In the genomic region with DNA sequence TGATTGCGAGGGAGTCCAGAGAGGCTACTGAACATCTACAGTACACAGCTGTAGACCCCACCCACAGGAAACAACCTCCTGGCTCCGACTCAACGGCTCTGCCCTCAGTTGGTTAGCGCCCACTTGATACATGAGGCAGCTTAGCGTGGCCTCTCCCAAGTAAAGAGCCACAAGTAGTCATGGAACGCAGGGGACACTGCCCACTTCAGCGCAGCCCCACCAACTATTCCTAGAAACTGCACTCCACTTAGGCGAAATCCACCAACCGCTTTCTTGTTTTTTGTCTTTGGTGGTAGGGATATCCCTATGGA, we compare ENCODE assay signal across 8 mouse cellular contexts. TPM values are rescaled to one million over a fixed set of nuclear protein-coding genes. Genes with fewer than 3 reads are reported as not detected.
A peak's percentile ranks its signal among the peaks of the same experiment; 100 is the strongest.
DNase-seq lines count a peak whose midpoint lies in the region; ATAC-seq and TF ChIP-seq lines count a peak whose summit lies in the region.

No protein-coding gene starts in this region.

- no peak for ATAC-seq in embryonic facial prominence, embryonic 11.5 days (replicated peaks; ENCODE audit: insufficient number of reproducible peaks, low FRiP score, low TSS enrichment, low read depth)
- no peak for ATAC-seq in hindbrain, embryonic 11.5 days (ENCODE audit: low FRiP score)

- H3K9ac ChIP-seq in CH12.LX (ENCODE audit: insufficient read depth, low read depth) = no peak overlapping the region
- no peak overlapping the region for H3K9ac ChIP-seq in embryonic facial prominence, embryonic 11.5 days (replicated peaks; ENCODE audit: low read length)
- no peak overlapping the region; the same call in 1 of the 2 replicates for H3K9ac ChIP-seq in hindbrain, embryonic 11.5 days (ENCODE audit: low read depth, low read length)
- peak overlapping the region; percentile 90 for H3K9ac ChIP-seq in liver, adult 2 months (ENCODE audit: low read depth, low read length)

- H3K27me3 ChIP-seq in CH12.LX (replicated peaks) = peaks cover 10% of the 10 kb centered on the region
- no peaks in the 10 kb centered on the region for H3K27me3 ChIP-seq in embryonic facial prominence, embryonic 11.5 days (ENCODE audit: control insufficient read depth, insufficient read depth, low read length)
- no peaks in the 10 kb centered on the region for H3K27me3 ChIP-seq in hindbrain, embryonic 11.5 days (ENCODE audit: control insufficient read depth, insufficient read depth, low read length)
- H3K27me3 ChIP-seq in liver, adult 2 months (ENCODE audit: control insufficient read depth, insufficient read depth, low read length) = no peaks in the 10 kb centered on the region
- no peaks in the 10 kb centered on the region for H3K27me3 ChIP-seq in myocyte (ENCODE audit: control insufficient read depth, insufficient read depth, insufficient read length)

- H3K4me1 ChIP-seq in CH12.LX (ENCODE audit: control insufficient read depth in 1 of 2, insufficient read depth in 2 of 2) = peaks cover 7 to 51% of the 10 kb centered on the region in 2 experiments
- H3K4me1 ChIP-seq in embryonic facial prominence, embryonic 11.5 days (ENCODE audit: control insufficient read depth, insufficient read depth, low read length) = no peaks in the 10 kb centered on the region
- H3K4me1 ChIP-seq in hindbrain, embryonic 11.5 days (replicated peaks; ENCODE audit: control insufficient read depth, insufficient read depth, low read length) = peaks cover 5% of the 10 kb centered on the region
- peaks cover 16% of the 10 kb centered on the region for H3K4me1 ChIP-seq in liver, adult 2 months (ENCODE audit: control insufficient read depth, insufficient read depth, low read length)

- H3K4me3 ChIP-seq in CH12.LX (replicated peaks in 1 of 3; ENCODE audit: low read depth in 2 of 3, low read length in 2 of 3, poor library complexity in 1 of 3) = peak overlapping the region in 1 of 3 experiments; percentile 75
- H3K4me3 ChIP-seq in embryonic facial prominence, embryonic 11.5 days (ENCODE audit: low read depth, low read length) = peak overlapping the region; percentile 82
- H3K4me3 ChIP-seq in hindbrain, embryonic 11.5 days (ENCODE audit: low read depth, low read length) = peak overlapping the region; percentile 58
- peak overlapping the region; percentile 79 for H3K4me3 ChIP-seq in liver, adult 2 months (ENCODE audit: insufficient read depth, low read depth, low read length)
- H3K4me3 ChIP-seq in myocyte = peak overlapping the region; percentile 89

- dilution Hi-C loops in CH12.LX (cut with MboI; ENCODE audit: extremely low pct_ligation_motif_present, extremely low pct_unique_long_range_greater_than_20kb, low sequenced_read_pairs) = no loop called here

- no peak for DNase-seq in CH12.LX (ENCODE audit: extremely low read depth)
- DNase-seq in embryonic facial prominence, embryonic 11.5 days (ENCODE audit: low spot score) = peak; percentile 26
- peak; percentile 28 for DNase-seq in hindbrain, embryonic 11.5 days (ENCODE audit: low spot score)
- no peak for DNase-seq in liver, adult 2 months (ENCODE audit: extremely low read depth, low read depth, low spot score)
- no peak for DNase-seq in Muller cell, postnatal 12 days (ENCODE audit: inconsistent ontology term)
- no peak for DNase-seq in layer of hippocampus, adult 8-10 months (ENCODE audit: low spot score in 2 of 2)
- no peak for DNase-seq in adrenal gland, adult 2 months

- no peak overlapping the region for H3K27ac ChIP-seq in CH12.LX (ENCODE audit: insufficient read depth, low read depth)
- H3K27ac ChIP-seq in embryonic facial prominence, embryonic 11.5 days (replicated peaks; ENCODE audit: low read depth, low read length) = no peak overlapping the region
- no peak overlapping the region for H3K27ac ChIP-seq in hindbrain, embryonic 11.5 days (ENCODE audit: low read depth, low read length)
- H3K27ac ChIP-seq in liver, adult 2 months (replicated peaks; ENCODE audit: insufficient read depth, low read depth, low read length) = peak overlapping the region; percentile 73

- H3ac ChIP-seq in myocyte (ENCODE audit: control insufficient read depth, insufficient read length) = peak overlapping the region; percentile 12

- H3K4me2 ChIP-seq in CH12.LX (ENCODE audit: insufficient read depth, low read depth, poor library complexity, severe bottlenecking) = peak overlapping the region; percentile 89
- H3K4me2 ChIP-seq in embryonic facial prominence, embryonic 11.5 days (ENCODE audit: low read depth, low read length) = peak overlapping the region; percentile 87
- H3K4me2 ChIP-seq in hindbrain, embryonic 11.5 days (replicated peaks; ENCODE audit: low read depth, low read length) = peak overlapping the region; percentile 80
- peak overlapping the region; percentile 75 for H3K4me2 ChIP-seq in myocyte (ENCODE audit: low read depth)

- TF ChIP-seq EP300 in CH12.LX (IDR thresholded peaks at IDR 0.05; ENCODE audit: low read length) = no peak

- no peak for TF ChIP-seq RAD21 in CH12.LX (IDR thresholded peaks at IDR 0.05; ENCODE audit: low read depth, low read length)

- peaks cover 4% of the 10 kb centered on the region for H3K9me3 ChIP-seq in CH12.LX (replicated peaks; ENCODE audit: low read length)
- no peaks in the 10 kb centered on the region for H3K9me3 ChIP-seq in embryonic facial prominence, embryonic 11.5 days (replicated peaks; ENCODE audit: control insufficient read depth, low read length)
- no peaks in the 10 kb centered on the region for H3K9me3 ChIP-seq in hindbrain, embryonic 11.5 days (ENCODE audit: control insufficient read depth, low read length)

- no peak for TF ChIP-seq CTCF in CH12.LX (conservative IDR thresholded peaks at IDR 0.05 in 1 of 2, IDR thresholded peaks at IDR 0.05 in 1 of 2; ENCODE audit: low read depth in 2 of 2, low read length in 2 of 2)
- no peak for TF ChIP-seq CTCF in liver, adult 2 months (IDR thresholded peaks at IDR 0.05; ENCODE audit: low read depth, low read length)

- H3K36me3 ChIP-seq in CH12.LX (replicated peaks in 1 of 2; ENCODE audit: control insufficient read depth in 1 of 2, insufficient read depth in 1 of 2, low read length in 1 of 2) = peaks cover 0 to 8% of the 10 kb centered on the region in 2 experiments
- H3K36me3 ChIP-seq in embryonic facial prominence, embryonic 11.5 days (replicated peaks; ENCODE audit: control insufficient read depth, insufficient read depth, low read depth, low read length) = no peaks in the 10 kb centered on the region
- H3K36me3 ChIP-seq in hindbrain, embryonic 11.5 days (ENCODE audit: control insufficient read depth, insufficient read depth, low read length) = no peaks in the 10 kb centered on the region
- peaks cover 13% of the 10 kb centered on the region; the same call in 1 of the 2 replicates for H3K36me3 ChIP-seq in liver, adult 2 months (ENCODE audit: control insufficient read depth, insufficient read depth, low read length)
- H3K36me3 ChIP-seq in myocyte (ENCODE audit: control insufficient read depth, insufficient read depth) = peaks cover 10% of the 10 kb centered on the region

- in situ Hi-C loops in CH12.LX (cut with MboI; ENCODE audit: low pct_ligation_motif_present, low pct_unique_long_range_greater_than_20kb, low sequenced_read_pairs) = no loop called here

- WGBS in embryonic facial prominence, embryonic 11.5 days = 31% methylated on average over 9 of the region's 9 CpGs
- WGBS in hindbrain, embryonic 11.5 days = 37% methylated on average over 9 of the region's 9 CpGs
- 6% methylated on average over 9 of the region's 9 CpGs for WGBS in liver, adult 2 months

- H3K79me2 ChIP-seq in CH12.LX (replicated peaks; ENCODE audit: control insufficient read depth, extremely low read depth, insufficient read depth, poor library complexity, severe bottlenecking) = no peaks in the 10 kb centered on the region
- H3K79me2 ChIP-seq in liver, adult 2 months (ENCODE audit: control insufficient read depth, insufficient read depth, low read length) = peaks cover 14% of the 10 kb centered on the region
- H3K79me2 ChIP-seq in myocyte (ENCODE audit: control insufficient read depth, insufficient read depth) = peaks cover 43% of the 10 kb centered on the region

- no peak for TF ChIP-seq POLR2A in CH12.LX (IDR thresholded peaks at IDR 0.05; ENCODE audit: low read depth, low read length)
- TF ChIP-seq POLR2A in liver, adult 2 months (IDR thresholded peaks at IDR 0.05; ENCODE audit: extremely low read depth, insufficient read depth, low read length) = no peak
- TF ChIP-seq POLR2A in myocyte (IDR thresholded peaks at IDR 0.05; ENCODE audit: insufficient read length, low read depth) = peak; percentile 66

RNA-seq across cellular contexts. Expression of a gene that starts 0.9 kb away (rescaled TPM):
- total RNA-seq in CH12.LX (2012; rRNA removed) (1.9 and 2.2 TPM in 2 replicates), CH12.LX (2014; rRNA removed) (0.90 and 1.0 TPM in 2 replicates)
- polyA plus RNA-seq in CH12.LX (2012; ENCODE audit: insufficient read length, low read depth) (4.2 and 5.4 TPM in 2 replicates), myocyte (2012; fragmentation: generic; extraction: Trizol) (88.7 TPM)
- polyA plus RNA-seq in embryonic facial prominence, embryonic 11.5 days (2014; fragmentation: Nextera tagmentation; extraction: Ambion mirVana) = 9.6 and 11.2 TPM in 2 replicates
- 12.5 and 15.6 TPM in 2 replicates for polyA plus RNA-seq in hindbrain, embryonic 11.5 days (2014; fragmentation: Nextera tagmentation; extraction: Ambion mirVana)
- 7.6 and 11.5 TPM in 2 replicates for total RNA-seq in liver, adult 2 months (2014; rRNA removed)
- polyA plus RNA-seq in liver, adult 2 months (2012; rRNA removed) = 51.9 and 78.1 TPM in 2 replicates
- 10 to 100 TPM; 38.2 to 43.8 (median 41.1) TPM for total RNA-seq in layer of hippocampus, adult 8-10 months (2022)
- total RNA-seq in adrenal gland, adult 2 months (2021) = 10 to 100 TPM; 38.1 to 51.3 TPM
- polyA plus RNA-seq in adrenal gland, adult 2 months (2012; rRNA removed) = 48.9 and 59.8 TPM in 2 replicates

RNA-seq across cellular contexts. Expression of a gene that starts 1.2 kb away (rescaled TPM):
- total RNA-seq in CH12.LX (2012; rRNA removed) (0.25 and 0.59 TPM in 2 replicates), CH12.LX (2014; rRNA removed) (not detected in 2 replicates)
- polyA plus RNA-seq in CH12.LX (2012; ENCODE audit: insufficient read length, low read depth) (0.35 and 0.77 TPM in 2 replicates), myocyte (2012; fragmentation: generic; extraction: Trizol) (0.91 TPM)
- 0.31 and 0.55 TPM in 2 replicates for polyA plus RNA-seq in embryonic facial prominence, embryonic 11.5 days (2014; fragmentation: Nextera tagmentation; extraction: Ambion mirVana)
- 1.1 and 1.4 TPM in 2 replicates for polyA plus RNA-seq in hindbrain, embryonic 11.5 days (2014; fragmentation: Nextera tagmentation; extraction: Ambion mirVana)
- 0.09 TPM in 1 of 2 replicates, not detected in the other for total RNA-seq in liver, adult 2 months (2014; rRNA removed)
- polyA plus RNA-seq in liver, adult 2 months (2012; rRNA removed) = 0.15 and 0.22 TPM in 2 replicates
- 1 to 10 TPM; 1.2 to 1.6 (median 1.5) TPM for total RNA-seq in layer of hippocampus, adult 8-10 months (2022)
- total RNA-seq in adrenal gland, adult 2 months (2021) = under 1 TPM; 0.29 to 0.55 TPM
- 0.29 and 0.49 TPM in 2 replicates for polyA plus RNA-seq in adrenal gland, adult 2 months (2012; rRNA removed)

RNA-seq across cellular contexts. Expression of a gene that starts 24.8 kb away (rescaled TPM):
- 6.3 and 7.3 TPM in 2 replicates for total RNA-seq in CH12.LX (2012; rRNA removed)
- 6.2 and 7.3 TPM in 2 replicates for total RNA-seq in CH12.LX (2014; rRNA removed)
- polyA plus RNA-seq in CH12.LX (2012; ENCODE audit: insufficient read length, low read depth) = 10.2 and 10.8 TPM in 2 replicates
- polyA plus RNA-seq in embryonic facial prominence, embryonic 11.5 days (2014; fragmentation: Nextera tagmentation; extraction: Ambion mirVana) = 8.3 and 8.8 TPM in 2 replicates
- polyA plus RNA-seq in hindbrain, embryonic 11.5 days (2014; fragmentation: Nextera tagmentation; extraction: Ambion mirVana) = 9.3 and 10.5 TPM in 2 replicates
- total RNA-seq in liver, adult 2 months (2014; rRNA removed) = 4.4 and 5.9 TPM in 2 replicates
- 9.1 and 10.5 TPM in 2 replicates for polyA plus RNA-seq in liver, adult 2 months (2012; rRNA removed)
- polyA plus RNA-seq in myocyte (2012; fragmentation: generic; extraction: Trizol) = 14.7 TPM
- total RNA-seq in layer of hippocampus, adult 8-10 months (2022) = 10 to 100 TPM; 22.1 to 27.3 (median 24.7) TPM
- 10 to 100 TPM; 11.6 to 22.7 TPM for total RNA-seq in adrenal gland, adult 2 months (2021)
- polyA plus RNA-seq in adrenal gland, adult 2 months (2012; rRNA removed) = 32.5 and 33.5 TPM in 2 replicates

RNA-seq across cellular contexts. Expression of a gene that starts 25.0 kb away (rescaled TPM):
- 83.6 and 93.6 TPM in 2 replicates for total RNA-seq in CH12.LX (2012; rRNA removed)
- 56.6 and 63.7 TPM in 2 replicates for total RNA-seq in CH12.LX (2014; rRNA removed)
- 91.8 and 96.8 TPM in 2 replicates for polyA plus RNA-seq in CH12.LX (2012; ENCODE audit: insufficient read length, low read depth)
- 28.9 and 29.7 TPM in 2 replicates for polyA plus RNA-seq in embryonic facial prominence, embryonic 11.5 days (2014; fragmentation: Nextera tagmentation; extraction: Ambion mirVana)
- polyA plus RNA-seq in hindbrain, embryonic 11.5 days (2014; fragmentation: Nextera tagmentation; extraction: Ambion mirVana) = 25.9 and 32.4 TPM in 2 replicates
- 15.2 and 19.8 TPM in 2 replicates for total RNA-seq in liver, adult 2 months (2014; rRNA removed)
- 24.2 and 24.6 TPM in 2 replicates for polyA plus RNA-seq in liver, adult 2 months (2012; rRNA removed)
- polyA plus RNA-seq in myocyte (2012; fragmentation: generic; extraction: Trizol) = 56.3 TPM
- total RNA-seq in layer of hippocampus, adult 8-10 months (2022) = 10 to 100 TPM; 32.8 to 37.1 (median 35.7) TPM
- 10 to 100 TPM; 46.8 to 49.5 TPM for total RNA-seq in adrenal gland, adult 2 months (2021)
- 42.7 and 49.6 TPM in 2 replicates for polyA plus RNA-seq in adrenal gland, adult 2 months (2012; rRNA removed)

RNA-seq across cellular contexts. Expression of a gene that starts 46.5 kb away (rescaled TPM):
- total RNA-seq in CH12.LX (2012; rRNA removed) (not detected in 2 replicates), CH12.LX (2014; rRNA removed) (not detected in 2 replicates)
- polyA plus RNA-seq in CH12.LX (2012; ENCODE audit: insufficient read length, low read depth) (0.26 TPM in 1 of 2 replicates, not detected in the other), myocyte (2012; fragmentation: generic; extraction: Trizol) (not detected)
- polyA plus RNA-seq in embryonic facial prominence, embryonic 11.5 days (2014; fragmentation: Nextera tagmentation; extraction: Ambion mirVana) = not detected in 2 replicates
- 0.54 and 0.82 TPM in 2 replicates for polyA plus RNA-seq in hindbrain, embryonic 11.5 days (2014; fragmentation: Nextera tagmentation; extraction: Ambion mirVana)
- not detected in 2 replicates for total RNA-seq in liver, adult 2 months (2014; rRNA removed)
- not detected in 2 replicates for polyA plus RNA-seq in liver, adult 2 months (2012; rRNA removed)
- total RNA-seq in layer of hippocampus, adult 8-10 months (2022) = under 1 TPM in 2 of 4 experiments, not detected in 2; 0.50 to 0.56 TPM
- 1 to 10 TPM in 1 of 2 experiments, not detected in 1; 1.6 TPM for total RNA-seq in adrenal gland, adult 2 months (2021)
- not detected in 2 replicates for polyA plus RNA-seq in adrenal gland, adult 2 months (2012; rRNA removed)

Comparison
In these comparisons a context has a peak if more than half of its experiments do, and no peak if none do; other contexts are left out.
1. DNase-seq: peak in embryonic facial prominence, embryonic 11.5 days (single experiment) and hindbrain, embryonic 11.5 days (single experiment); none in CH12.LX (single experiment), liver, adult 2 months (single experiment), Muller cell, postnatal 12 days (single experiment), layer of hippocampus, adult 8-10 months (0 of 2) and adrenal gland, adult 2 months (single experiment).
2. Peak in every context shown above with its lines, with median percentiles within 50 percentile points of each other: H3K4me2 ChIP-seq.